Mouse (Mus musculus) lung, postnatal 0 days (tissue): ENCODE measurements around the gene Med16.

Experiments
- CTCF ChIP-seq: IDR thresholded peaks from 2 replicates; pipeline ENCODE4 v1.5.1; 2016; ENCODE audit warnings: antibody characterized with exemption, mild to moderate bottlenecking
- EP300 ChIP-seq: IDR thresholded peaks from 2 replicates; pipeline ENCODE4 v1.6.1; 2016; ENCODE audit warnings: antibody characterized with exemption, mild to moderate bottlenecking, control low read depth

DNA sequence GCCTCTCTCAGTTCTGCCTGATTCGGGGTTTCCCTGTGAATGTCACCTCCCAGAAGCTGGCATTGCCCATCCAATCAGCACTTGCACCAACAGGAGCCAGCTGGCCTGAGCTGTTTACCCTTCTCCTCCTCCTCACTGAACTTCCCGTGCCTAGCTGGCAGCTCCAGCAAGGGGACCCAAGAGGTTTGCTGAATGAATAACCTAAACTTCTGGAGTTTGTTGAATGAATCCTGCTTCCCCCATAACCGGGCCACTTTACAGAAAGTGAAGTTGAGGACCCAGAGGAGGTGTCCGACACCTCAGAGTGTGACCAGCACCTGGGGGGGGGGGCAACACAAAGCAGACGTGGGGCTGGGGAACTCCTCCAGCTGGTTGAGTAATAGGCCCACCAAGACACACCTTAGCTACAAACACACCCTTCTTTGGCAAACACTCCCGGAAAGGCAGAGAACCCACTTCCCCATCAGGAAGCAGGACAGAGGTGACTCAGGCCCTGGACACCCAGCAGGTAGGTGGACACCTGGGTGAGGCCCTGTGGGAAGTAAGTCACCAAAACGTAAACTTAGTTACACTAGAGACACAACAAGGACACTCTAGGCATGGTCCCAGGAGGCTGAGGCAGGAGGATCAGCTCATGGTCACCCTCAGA, 6.3 kb upstream of the Med16 start:
- TF ChIP-seq EP300 (no peak), CTCF (no peak)
